Mouse (Mus musculus): ENCODE data around the gene Slc22a23. TPM values are rescaled to one million over a fixed set of nuclear protein-coding genes. Genes with fewer than 3 reads are reported as not detected.
A peak's percentile ranks its signal among the peaks of the same experiment; 100 is the strongest.

Gene Slc22a23
- total RNA-seq, 2 experiments from 2014 or later, result 7.8 to 8.9 TPM

DNA sequence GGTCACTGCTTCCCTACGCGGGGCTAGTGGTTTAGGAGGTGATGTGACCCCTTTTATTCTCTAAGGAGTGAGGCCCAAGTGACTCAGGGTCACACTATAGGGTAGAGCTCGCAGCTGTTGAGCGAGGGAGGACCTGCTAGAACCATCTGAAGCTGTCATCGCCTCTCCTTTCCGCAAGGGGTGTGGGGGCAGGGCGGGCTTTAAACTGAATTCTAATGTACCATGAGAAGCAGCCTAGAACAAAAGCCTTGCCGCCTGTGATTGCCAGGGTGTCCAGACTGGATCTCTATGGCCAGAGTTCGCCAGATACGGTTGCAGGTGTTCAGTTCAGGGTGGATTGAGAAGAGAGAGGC, 213.3 kb downstream of the Slc22a23 start:
- peak in 1 of 2 experiments; percentile 8 for DNase-seq

DNA sequence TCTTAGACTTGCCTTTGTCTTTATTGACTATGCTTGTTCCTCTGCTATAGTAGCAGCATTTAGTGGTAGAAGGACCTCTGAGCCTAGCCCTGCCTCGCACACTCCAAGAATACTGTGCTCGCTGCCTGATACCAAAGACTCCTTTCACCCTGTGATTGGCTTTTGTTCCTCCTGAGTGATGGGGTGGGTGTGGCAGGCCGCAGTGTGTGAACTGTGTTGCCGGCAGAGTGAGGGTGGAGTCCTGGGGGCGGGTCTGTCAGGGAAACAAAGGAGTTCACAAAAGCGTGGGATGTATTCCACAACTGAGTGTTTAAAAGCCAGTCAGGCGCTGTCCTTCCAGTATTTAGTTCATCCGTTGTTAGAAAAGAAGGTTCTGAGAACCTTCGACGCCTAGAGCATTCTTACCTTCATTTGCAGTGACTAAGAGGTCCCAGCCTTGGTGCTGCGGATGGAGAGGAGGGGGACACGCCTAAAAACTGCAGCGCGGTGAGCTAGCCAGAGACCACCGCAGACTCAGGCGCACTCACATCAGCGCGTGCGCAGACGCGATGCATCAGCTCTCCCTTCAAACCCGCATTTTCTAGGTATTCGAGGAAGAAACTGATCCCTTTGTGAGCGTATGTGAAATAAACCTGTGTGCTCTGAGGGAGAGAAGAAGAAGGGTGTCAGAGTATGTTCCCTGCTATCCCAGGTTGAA, 213.8 kb downstream of the Slc22a23 start:
- peak in 1 of 2 experiments; percentile 9 for DNase-seq

- DNase-seq, result peak; percentile 22 to 27
Measured at GRCm38 (mm10) chr13:34130226-34130731, 214.7 kb downstream of the Slc22a23 start, which contains the start of gene Tubb2b. Tubb2b (minus strand) TSS chr13:34130466.

GRCm38 (mm10) chr13:34129485-34130225, 215.3 kb downstream of the Slc22a23 start:
- DNase-seq, result peak; percentile 20 to 31

Other genes with a start within 250 kb of the Slc22a23 start
- 1 to 10 TPM; 1.4 to 2.2 TPM for gene Tubb2b, start 214.7 kb downstream of the Slc22a23 start, total RNA-seq (2021)
- 10 to 100 TPM; 33.9 to 41.6 TPM for gene Psmg4, start 182.2 kb downstream of the Slc22a23 start, total RNA-seq (2021)